Mouse (Mus musculus) right cerebral cortex, postnatal 14 days (tissue): ENCODE data around the gene Tbxas1.

ENCODE experiments used
- DNase-seq: peaks from one replicate; pipeline ENCODE4 v3.0.0; 2022

The Tbxas1 gene

DNA sequence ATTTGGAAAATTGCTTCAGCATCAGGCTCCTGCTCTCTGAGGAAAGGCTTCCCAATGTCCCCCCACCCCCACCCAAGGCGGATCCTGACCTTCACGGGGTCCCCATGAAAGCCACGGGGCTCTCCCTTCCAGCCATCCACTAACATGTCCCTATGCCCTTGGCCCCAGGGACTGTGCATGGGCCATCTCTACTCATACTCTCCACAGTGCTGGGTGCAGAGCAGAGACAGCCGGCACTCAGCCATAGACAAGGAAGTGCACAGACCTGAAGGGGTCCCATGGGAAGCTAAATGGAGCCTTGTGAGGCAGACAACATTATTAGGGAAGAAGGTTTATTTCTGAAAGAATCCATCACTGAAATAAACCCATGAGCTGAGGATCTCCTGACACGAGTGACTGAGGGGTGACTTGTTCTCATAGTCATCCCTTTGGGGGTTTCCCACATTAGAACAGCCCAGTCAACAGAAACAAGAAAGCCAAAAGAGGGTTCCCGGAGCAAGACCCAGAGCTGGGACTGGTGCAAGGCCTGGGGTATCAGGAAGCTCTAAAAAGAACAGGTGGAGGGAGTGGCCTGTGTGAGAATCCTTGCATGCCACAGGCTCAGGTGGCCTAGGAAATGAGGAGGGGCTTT, 179.8 kb downstream of the Tbxas1 start:
- DNase-seq = no peak

DNA sequence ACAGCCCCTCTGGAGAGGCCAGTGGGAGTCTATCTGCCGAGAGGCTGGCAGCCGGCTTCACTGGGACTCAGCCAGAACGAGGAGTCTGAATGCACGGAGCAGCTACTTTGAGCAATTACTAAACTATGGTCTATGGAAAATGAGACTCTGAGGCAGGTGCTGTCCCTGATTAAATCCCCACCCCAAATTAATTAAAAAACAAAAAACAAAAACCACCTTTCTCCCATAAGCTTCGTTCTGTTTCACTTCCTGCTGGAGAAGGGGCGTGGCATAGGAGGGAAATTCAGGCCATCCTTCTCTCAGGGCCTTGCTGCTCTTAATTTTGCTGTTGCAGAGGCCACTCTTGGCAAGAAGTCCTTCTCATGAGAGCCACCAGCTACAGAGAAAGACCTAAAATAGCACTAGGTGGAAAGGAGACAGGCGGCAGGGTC, 180.6 kb downstream of the Tbxas1 start:
- DNase-seq = no peak

- no peak for DNase-seq
Measured at GRCm38 (mm10) chr6:39057161-39057560, 182.0 kb downstream of the Tbxas1 start.

DNA sequence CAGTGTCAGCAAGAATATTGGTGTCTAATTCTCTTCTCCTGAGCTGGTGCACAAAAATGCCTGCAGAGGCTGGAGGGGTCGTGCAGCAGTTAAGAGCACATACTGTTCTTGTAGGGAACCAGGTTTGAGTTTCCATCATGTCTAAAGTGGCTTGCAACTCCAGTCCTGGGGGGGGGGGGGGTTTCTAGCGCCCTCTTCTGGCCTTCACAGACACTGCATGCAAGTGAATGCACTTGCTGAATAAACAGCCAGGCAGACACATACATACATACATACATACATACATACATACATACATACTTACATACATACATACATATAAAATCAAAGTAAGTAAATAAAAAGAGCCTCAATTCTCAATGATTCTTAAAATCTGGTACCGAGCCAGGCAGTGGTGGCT, 183.2 kb downstream of the Tbxas1 start:
- DNase-seq = no peak

DNA sequence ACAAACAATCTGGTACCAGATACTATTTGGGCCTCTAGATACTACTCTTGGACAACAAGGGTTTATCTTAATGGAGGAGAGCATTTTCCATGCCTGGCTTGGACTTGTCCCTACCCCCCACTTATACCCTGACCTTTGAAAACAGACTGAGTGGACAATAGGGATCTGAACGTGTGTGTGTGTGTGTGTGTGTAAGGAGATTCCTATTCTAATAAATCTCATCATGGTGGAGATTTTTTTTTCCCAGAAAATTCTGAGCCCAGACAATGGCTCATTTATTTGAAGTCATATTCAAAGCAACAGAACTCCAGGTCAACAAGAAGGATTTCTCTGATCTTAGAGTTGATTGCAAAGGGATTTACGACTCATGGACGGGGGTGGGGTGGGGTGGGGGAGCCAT, 183.7 kb downstream of the Tbxas1 start:
- no peak for DNase-seq

- no peak for DNase-seq
Measured at GRCm38 (mm10) chr6:39059547-39060497, 184.6 kb downstream of the Tbxas1 start.

GRCm38 (mm10) chr6:39061180-39061579, 186.0 kb downstream of the Tbxas1 start:
- DNase-seq = no peak

GRCm38 (mm10) chr6:39063541-39063940, 188.3 kb downstream of the Tbxas1 start:
- no peak for DNase-seq

- DNase-seq = peak; percentile 93
Measured at GRCm38 (mm10) chr6:39066935-39067578, 191.9 kb downstream of the Tbxas1 start.

DNA sequence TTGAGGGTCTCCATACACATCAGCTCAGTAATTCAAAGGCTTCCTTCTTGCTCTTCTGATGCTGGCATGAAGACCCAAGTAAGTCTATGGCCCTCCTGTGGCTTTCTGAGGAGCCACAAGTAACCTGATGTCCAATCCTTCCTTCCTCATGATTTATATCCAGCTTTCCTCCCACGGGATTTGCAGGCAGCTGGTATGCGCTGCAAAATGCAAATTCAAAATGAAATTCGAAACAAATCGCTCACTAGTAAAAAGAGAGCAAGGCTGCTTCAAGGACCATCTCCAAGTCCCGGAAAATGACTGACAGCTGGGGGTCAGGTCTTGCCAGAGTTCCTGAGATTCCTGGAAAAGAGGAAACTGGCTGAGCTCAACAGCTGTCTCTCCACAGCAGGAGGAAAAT, 197.5 kb downstream of the Tbxas1 start:
- no peak for DNase-seq

- no peak for DNase-seq
Measured at GRCm38 (mm10) chr6:39074186-39074585, 199.0 kb downstream of the Tbxas1 start.

DNA sequence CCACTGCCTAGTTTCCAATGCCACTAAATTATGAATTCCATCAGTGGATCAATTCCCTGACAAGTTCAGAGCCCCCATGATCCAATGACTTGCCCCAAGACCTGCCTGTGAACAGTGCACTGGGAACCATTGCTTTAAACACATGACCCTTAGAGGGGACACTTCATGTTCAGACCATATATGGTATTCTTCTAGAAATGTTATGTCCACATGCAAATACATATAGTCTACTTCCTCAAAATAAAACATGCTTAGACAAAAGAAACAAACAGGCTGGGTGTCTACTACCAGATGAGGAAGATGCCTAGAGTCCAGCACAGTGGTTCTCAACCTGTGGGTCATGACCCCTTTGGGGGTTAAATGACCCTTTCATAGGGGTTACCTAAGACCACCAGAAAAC, 201.3 kb downstream of the Tbxas1 start:
- no peak for DNase-seq

GRCm38 (mm10) chr6:39104631-39105030, 229.4 kb downstream of the Tbxas1 start:
- DNase-seq = no peak

DNA sequence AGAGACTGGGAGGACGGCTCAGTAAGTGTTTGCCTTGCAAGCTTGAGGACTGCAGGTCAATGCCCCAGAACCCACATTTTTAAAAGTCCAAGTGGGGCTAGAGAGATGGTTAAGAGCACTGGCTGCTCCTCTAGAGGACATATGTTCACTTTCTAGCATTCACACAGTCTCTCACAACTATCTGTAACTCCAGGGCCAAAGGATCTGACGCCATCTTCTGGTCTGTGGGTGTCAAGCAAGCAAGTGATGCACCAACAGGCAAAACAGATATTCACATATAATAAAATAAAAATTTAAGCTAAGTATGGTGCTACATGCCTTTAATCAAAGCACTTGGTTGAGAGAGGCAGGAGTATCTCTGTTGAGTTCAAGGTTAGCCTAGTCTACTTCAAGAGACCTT, 231.6 kb downstream of the Tbxas1 start:
- no peak for DNase-seq

GRCm38 (mm10) chr6:39112701-39113100, 237.5 kb downstream of the Tbxas1 start:
- DNase-seq = no peak

DNA sequence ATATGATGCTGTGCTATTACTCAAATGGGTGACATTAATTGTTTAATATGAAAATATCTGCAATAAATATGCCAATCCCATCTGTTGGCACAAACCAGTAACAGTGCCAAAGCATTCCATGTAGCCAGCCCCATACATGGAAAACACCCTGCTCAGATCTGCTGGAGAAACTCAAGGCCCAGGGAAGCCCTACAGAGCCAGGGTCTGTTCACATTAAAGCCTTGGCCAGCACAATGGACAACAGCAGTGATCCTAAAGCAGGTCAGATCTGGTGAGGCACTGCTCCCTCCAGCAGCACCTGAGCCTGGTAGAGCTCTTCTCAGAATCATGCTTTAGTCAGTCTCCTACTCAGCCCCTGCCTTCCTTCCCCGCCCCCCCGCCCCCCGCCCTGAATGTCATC, 237.9 kb downstream of the Tbxas1 start:
- DNase-seq = no peak

DNA sequence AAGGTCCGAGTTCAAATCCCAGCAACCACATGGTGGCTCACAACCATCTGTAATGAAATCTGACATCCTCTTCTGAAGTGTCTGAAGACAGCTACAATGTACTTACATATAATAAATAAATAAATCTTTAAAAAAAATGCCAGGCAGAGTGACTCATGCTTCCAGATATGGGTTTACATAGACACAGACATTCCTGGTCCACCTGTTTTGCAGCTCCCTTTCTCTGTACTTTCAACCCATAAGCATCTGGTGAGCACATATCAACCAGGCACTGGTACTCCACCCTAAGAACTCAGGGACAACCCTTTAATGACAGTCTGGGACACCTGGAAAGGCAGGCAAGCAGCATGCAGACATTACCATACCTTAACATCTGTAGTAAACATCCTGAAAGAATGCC, 240.2 kb downstream of the Tbxas1 start:
- no peak for DNase-seq

GRCm38 (mm10) chr6:39117584-39118455, 242.6 kb downstream of the Tbxas1 start, which contains the start of gene Parp12:
Parp12 (minus strand) TSS chr6:39118349.
- peak; percentile 61 for DNase-seq

DNA sequence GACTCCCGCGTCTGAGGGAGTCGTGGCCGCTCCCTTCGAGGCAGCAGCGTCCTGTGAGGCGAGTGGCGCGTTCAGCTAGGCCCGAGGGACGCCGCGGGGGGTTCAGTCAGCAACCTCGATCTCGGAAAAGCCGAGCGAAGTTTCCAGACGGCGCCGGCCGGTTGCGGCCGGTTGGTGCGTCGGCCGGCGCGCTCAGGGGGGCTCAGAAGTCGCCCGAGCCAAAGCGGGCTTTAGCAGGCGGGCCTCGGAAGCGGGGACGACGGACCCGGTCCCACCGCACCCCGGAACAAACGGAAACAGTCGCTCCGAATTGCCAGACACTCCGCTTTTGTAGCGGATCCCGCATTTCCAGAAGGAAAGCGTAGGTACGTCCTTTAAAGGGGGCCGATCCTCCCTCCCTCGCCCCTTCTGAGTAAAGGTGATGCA, 243.3 kb downstream of the Tbxas1 start:
- DNase-seq = peak; percentile 19

GRCm38 (mm10) chr6:39120685-39121084, 245.5 kb downstream of the Tbxas1 start:
- DNase-seq = no peak

GRCm38 (mm10) chr6:39124719-39125118, 249.5 kb downstream of the Tbxas1 start:
- no peak for DNase-seq

DNA sequence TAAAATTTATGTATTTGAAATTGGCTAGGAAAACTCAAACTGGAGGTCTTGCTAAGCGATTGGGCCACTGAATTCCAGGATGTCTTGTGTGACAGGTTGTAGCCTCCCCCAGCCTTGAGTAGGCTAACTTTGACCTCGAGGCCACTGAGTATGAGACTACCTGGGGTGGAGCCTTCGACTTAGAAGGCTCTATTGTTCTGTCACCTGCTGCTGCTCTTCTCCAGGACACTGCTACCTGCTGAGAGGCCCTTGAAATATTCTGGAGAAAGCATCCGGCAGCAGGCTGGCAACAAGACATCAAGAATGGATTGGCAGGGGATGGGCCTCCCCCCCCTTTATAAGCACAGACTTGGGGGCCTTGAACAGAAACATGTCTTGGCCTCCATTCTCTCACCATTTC, 256.3 kb downstream of the Tbxas1 start:
- DNase-seq = no peak

DNA sequence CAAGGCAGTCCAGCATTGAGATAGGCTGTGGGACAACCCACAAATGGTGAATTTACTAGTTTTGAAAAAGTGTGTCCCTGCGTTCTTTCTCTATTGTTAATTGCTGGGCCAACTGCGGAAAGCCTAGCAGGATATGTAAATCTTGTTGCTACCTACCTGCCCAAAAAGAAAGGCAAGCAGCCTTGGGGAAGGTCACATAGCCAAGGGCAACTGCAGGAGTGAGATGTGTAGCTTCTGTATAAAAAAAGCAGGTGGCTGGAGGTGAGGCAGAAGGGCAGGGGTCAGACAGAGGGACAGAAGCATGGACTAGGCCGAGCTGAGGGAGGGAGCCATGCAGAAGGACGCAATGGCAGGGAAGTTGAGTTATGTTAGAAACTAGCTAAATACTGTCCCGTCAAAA, 257.4 kb downstream of the Tbxas1 start:
- no peak for DNase-seq
